Mouse (Mus musculus): ENCODE results near the gene Sept3.
"Not testable (repeated sequence)": the region's sequence is repeated elsewhere in the genome, so short reads cannot be mapped to it uniquely, and the experiment has no call there.

DNA sequence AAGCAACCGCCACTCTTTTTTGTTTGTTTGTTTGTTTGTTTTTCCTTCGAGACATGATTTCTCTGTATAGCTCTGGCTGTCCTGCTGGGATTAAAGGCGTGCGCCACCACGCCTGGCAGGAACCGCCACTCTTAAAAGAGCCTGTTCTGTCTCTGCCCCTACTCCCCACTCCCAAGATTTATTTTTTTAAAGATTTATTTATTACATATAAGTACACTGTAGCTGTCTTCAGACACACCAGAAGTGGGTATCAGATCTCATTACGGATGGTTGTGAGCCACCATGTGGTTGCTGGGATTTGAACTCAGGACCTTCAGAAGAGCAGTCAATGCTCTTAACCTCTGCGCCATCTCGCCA is 29.9 kb upstream of the Sept3 start:
- TF ChIP-seq POLR2A (IDR thresholded peaks at IDR 0.05; ENCODE audit: low read depth, low read length); CTCF (conservative IDR thresholded peaks at IDR 0.05; ENCODE audit: insufficient read depth, insufficient read length, low read depth, low read length): not testable (repeated sequence)
